Mouse (Mus musculus) MEL (cell line): ENCODE measurements around the gene 1520401A03Rik. TPM values are rescaled to one million over a fixed set of nuclear protein-coding genes. Genes with fewer than 3 reads are reported as not detected.

ENCODE experiments used
- DNase-seq: peaks from one replicate; pipeline ENCODE4 v3.0.0; 2011; ENCODE audit warnings: low read depth, low spot score
- H3K27ac ChIP-seq: 2 replicates; pipeline ENCODE4 v1.5.1; 2012; ENCODE audit warnings: low read depth, mild to moderate bottlenecking, control low read depth, low read length, moderate library complexity; ENCODE audit not compliant: control insufficient read depth
- H3K27me3 ChIP-seq, 2 experiments: fragments of 150-350 bp in 1 of 2; sonication (generic) in 1 of 2; 2 replicates each; pipeline ENCODE4 v1.6.1; 2012; ENCODE audit warnings: low read length in 2 of 2, mild to moderate bottlenecking in 2 of 2, improper control_type of control experiment in 1 of 2, moderate library complexity in 1 of 2; ENCODE audit not compliant: insufficient read depth in 2 of 2, control insufficient read depth in 1 of 2
- H3K36me3 ChIP-seq, 2 experiments: 2 replicates each; pipeline ENCODE4 v1.6.1; 2012 to 2014; ENCODE audit warnings: low read length in 2 of 2, improper control_type of control experiment in 1 of 2, inconsistent platforms in 1 of 2, mild to moderate bottlenecking in 1 of 2; ENCODE audit not compliant: insufficient read depth in 2 of 2, control insufficient read depth in 1 of 2
- H3K4me1 ChIP-seq, 2 experiments: fragments of 150-350 bp in 1 of 2; sonication (generic) in 1 of 2; 2 replicates each; pipeline ENCODE4 v1.6.1; 2012; ENCODE audit warnings: low read length in 2 of 2, improper control_type of control experiment in 1 of 2, mild to moderate bottlenecking in 1 of 2; ENCODE audit not compliant: insufficient read depth in 2 of 2, control insufficient read depth in 1 of 2
- H3K4me3 ChIP-seq, 2 experiments: fragments of 150-350 bp in 1 of 2; sonication (generic) in 1 of 2; 2 replicates each; pipeline ENCODE4 v1.5.1; 2012; ENCODE audit warnings: low read depth in 2 of 2, low read length in 2 of 2, mild to moderate bottlenecking in 2 of 2, moderate library complexity in 2 of 2, control low read depth in 1 of 2, improper control_type of control experiment in 1 of 2; ENCODE audit not compliant: control insufficient read depth in 1 of 2, insufficient read depth in 1 of 2
- H3K79me2 ChIP-seq: 2 replicates; pipeline ENCODE4 v1.6.1; 2012; ENCODE audit warnings: mild to moderate bottlenecking, low read length, moderate library complexity; ENCODE audit not compliant: control insufficient read depth, poor library complexity, insufficient read depth
- H3K9ac ChIP-seq: 2 replicates; pipeline ENCODE4 v1.6.1; 2012; ENCODE audit warnings: low read depth, mild to moderate bottlenecking, control low read depth, low read length, moderate library complexity; ENCODE audit not compliant: control insufficient read depth, poor library complexity, severe bottlenecking
- H3K9me3 ChIP-seq: fragments of 150-350 bp; sonication (generic); replicated peaks from 2 replicates; pipeline ENCODE4 v1.6.1; 2012; ENCODE audit warnings: mild to moderate bottlenecking, low read length, improper control_type of control experiment, moderate library complexity; ENCODE audit not compliant: insufficient read depth
- CHD1 ChIP-seq: IDR thresholded peaks from 2 replicates; pipeline ENCODE4 v1.6.1; 2012; ENCODE audit warnings: low read depth, mild to moderate bottlenecking, inconsistent platforms, low read length, improper control_type of control experiment
- CHD2 ChIP-seq: IDR thresholded peaks from 2 replicates; pipeline ENCODE4 v1.6.1; 2011; ENCODE audit warnings: low read length, improper control_type of control experiment
- CTCF ChIP-seq, 3 experiments: IDR thresholded peaks in 2 of 3; conservative IDR thresholded peaks in 1 of 3; 2 replicates each; pipeline ENCODE4 v1.5.1; 2011 to 2012; ENCODE audit warnings: low read length in 3 of 3, low read depth in 2 of 3, mild to moderate bottlenecking in 2 of 3, improper control_type of control experiment in 1 of 3, inconsistent platforms in 1 of 3, mixed read lengths in 1 of 3, moderate library complexity in 1 of 3; ENCODE audit not compliant: control insufficient read depth in 1 of 3, insufficient read depth in 1 of 3, poor library complexity in 1 of 3, severe bottlenecking in 1 of 3
- E2F4 ChIP-seq: IDR thresholded peaks from 2 replicates; pipeline ENCODE4 v1.6.1; 2011; ENCODE audit warnings: low read depth, low read length, improper control_type of control experiment, borderline replicate concordance
- ELF1 ChIP-seq: IDR thresholded peaks from 2 replicates; pipeline ENCODE4 v1.6.1; 2014; ENCODE audit warnings: low read depth, mild to moderate bottlenecking, inconsistent platforms, low read length, improper control_type of control experiment, moderate library complexity
- EP300 ChIP-seq, 2 experiments: IDR thresholded peaks; 2 replicates each; pipeline ENCODE4 v1.6.1; 2011; ENCODE audit warnings: improper control_type of control experiment in 2 of 2, low read length in 2 of 2, low read depth in 1 of 2, mild to moderate bottlenecking in 1 of 2
- ETS1 ChIP-seq: IDR thresholded peaks from 2 replicates; pipeline ENCODE4 v1.6.1; 2012; ENCODE audit warnings: low read depth, mild to moderate bottlenecking, inconsistent platforms, low read length, improper control_type of control experiment, moderate library complexity
- GABPA ChIP-seq: IDR thresholded peaks from 2 replicates; pipeline ENCODE4 v1.6.1; 2012; ENCODE audit warnings: low read depth, mild to moderate bottlenecking, inconsistent platforms, low read length, improper control_type of control experiment, moderate library complexity
- GATA1 ChIP-seq: IDR thresholded peaks from 2 replicates; pipeline ENCODE4 v1.6.1; 2011; ENCODE audit warnings: low read depth, low read length, improper control_type of control experiment
- HCFC1 ChIP-seq: IDR thresholded peaks from 2 replicates; pipeline ENCODE4 v1.6.1; 2012; ENCODE audit warnings: low read depth, mild to moderate bottlenecking, inconsistent platforms, low read length, improper control_type of control experiment, moderate library complexity
- JUND ChIP-seq: IDR thresholded peaks from 2 replicates; pipeline ENCODE4 v1.6.1; 2011; ENCODE audit warnings: low read depth, mild to moderate bottlenecking, improper control_type of control experiment, low read length
- KAT2A ChIP-seq: conservative IDR thresholded peaks from 2 replicates; pipeline ENCODE4 v1.6.1; 2012; ENCODE audit warnings: low read depth, low read length, improper control_type of control experiment, inconsistent platforms
- MAFK ChIP-seq: IDR thresholded peaks from 2 replicates; pipeline ENCODE4 v1.6.1; 2011; ENCODE audit warnings: low read depth, mild to moderate bottlenecking, low read length, improper control_type of control experiment, borderline replicate concordance
- MAX ChIP-seq: IDR thresholded peaks from 2 replicates; pipeline ENCODE4 v1.6.1; 2011; ENCODE audit warnings: low read length, improper control_type of control experiment
- MAZ ChIP-seq: IDR thresholded peaks from 2 replicates; pipeline ENCODE4 v1.6.1; 2012; ENCODE audit warnings: low read depth, mild to moderate bottlenecking, inconsistent platforms, low read length, improper control_type of control experiment
- MEF2A ChIP-seq: IDR thresholded peaks from 2 replicates; pipeline ENCODE4 v1.6.1; 2014; ENCODE audit warnings: low read depth, mild to moderate bottlenecking, inconsistent platforms, low read length, improper control_type of control experiment; ENCODE audit not compliant: poor library complexity, insufficient replicate concordance, severe bottlenecking; ENCODE audit errors: extremely low read depth
- MXI1 ChIP-seq: IDR thresholded peaks from 2 replicates; pipeline ENCODE4 v1.6.1; 2011; ENCODE audit warnings: mild to moderate bottlenecking, low read depth, low read length, improper control_type of control experiment
- MYB ChIP-seq: IDR thresholded peaks from 2 replicates; pipeline ENCODE4 v1.6.1; 2011; ENCODE audit warnings: mild to moderate bottlenecking, low read depth, low read length, improper control_type of control experiment
- MYC ChIP-seq: IDR thresholded peaks from 2 replicates; pipeline ENCODE4 v1.6.1; 2011; ENCODE audit warnings: low read depth, mild to moderate bottlenecking, low read length, improper control_type of control experiment, moderate library complexity
- NRF1 ChIP-seq: IDR thresholded peaks from 2 replicates; pipeline ENCODE4 v1.6.1; 2014; ENCODE audit warnings: low read depth, mild to moderate bottlenecking, inconsistent platforms, low read length, improper control_type of control experiment, moderate library complexity; ENCODE audit not compliant: poor library complexity, insufficient read depth, severe bottlenecking
- POLR2AphosphoS5 ChIP-seq: IDR thresholded peaks from 2 replicates; pipeline ENCODE4 v1.6.1; 2012; ENCODE audit warnings: low read depth, borderline replicate concordance, mild to moderate bottlenecking, inconsistent platforms, low read length, moderate library complexity, mixed read lengths
- RAD21 ChIP-seq: IDR thresholded peaks from 2 replicates; pipeline ENCODE4 v1.6.1; 2011; ENCODE audit warnings: mild to moderate bottlenecking, low read depth, low read length, improper control_type of control experiment
- RCOR1 ChIP-seq: IDR thresholded peaks from 2 replicates; pipeline ENCODE4 v1.6.1; 2012; ENCODE audit warnings: low read depth, mild to moderate bottlenecking, inconsistent platforms, low read length, improper control_type of control experiment
- SIN3A ChIP-seq: IDR thresholded peaks from 2 replicates; pipeline ENCODE4 v1.6.1; 2012; ENCODE audit warnings: low read length, improper control_type of control experiment, inconsistent platforms
- SMC3 ChIP-seq: IDR thresholded peaks from 2 replicates; pipeline ENCODE4 v1.6.1; 2011; ENCODE audit warnings: low read depth, low read length, improper control_type of control experiment
- TAL1 ChIP-seq: IDR thresholded peaks from 2 replicates; pipeline ENCODE4 v1.6.1; 2012; ENCODE audit warnings: mild to moderate bottlenecking, inconsistent platforms, low read length, moderate library complexity, mixed read lengths
- TBP ChIP-seq: IDR thresholded peaks from 2 replicates; pipeline ENCODE4 v1.8.0; 2011; ENCODE audit warnings: low read depth, low read length, improper control_type of control experiment
- TCF12 ChIP-seq: IDR thresholded peaks from 2 replicates; pipeline ENCODE4 v1.6.1; 2014; ENCODE audit warnings: low read depth, mild to moderate bottlenecking, inconsistent platforms, low read length, improper control_type of control experiment, moderate library complexity
- UBTF ChIP-seq: IDR thresholded peaks from 2 replicates; pipeline ENCODE4 v1.6.1; 2012; ENCODE audit warnings: low read depth, mild to moderate bottlenecking, inconsistent platforms, low read length, improper control_type of control experiment, moderate library complexity, borderline replicate concordance; ENCODE audit not compliant: insufficient read depth
- USF1 ChIP-seq: IDR thresholded peaks from 2 replicates; pipeline ENCODE4 v1.6.1; 2014; ENCODE audit warnings: low read depth, mild to moderate bottlenecking, inconsistent platforms, low read length, improper control_type of control experiment, moderate library complexity
- USF2 ChIP-seq, 2 experiments: IDR thresholded peaks; 2 replicates each; pipeline ENCODE4 v1.6.1; 2011 to 2012; ENCODE audit warnings: improper control_type of control experiment in 2 of 2, low read length in 2 of 2, borderline replicate concordance in 1 of 2, inconsistent platforms in 1 of 2, low read depth in 1 of 2, mild to moderate bottlenecking in 1 of 2; ENCODE audit not compliant: insufficient read depth in 1 of 2
- ZC3H11A ChIP-seq: IDR thresholded peaks from 2 replicates; pipeline ENCODE4 v1.6.1; 2012; ENCODE audit warnings: low read depth, mild to moderate bottlenecking, inconsistent platforms, low read length, improper control_type of control experiment
- ZKSCAN1 ChIP-seq: IDR thresholded peaks from 2 replicates; pipeline ENCODE4 v1.6.1; 2012; ENCODE audit warnings: low read depth, mild to moderate bottlenecking, inconsistent platforms, low read length, improper control_type of control experiment, moderate library complexity
- ZMIZ1 ChIP-seq: IDR thresholded peaks from 2 replicates; pipeline ENCODE4 v1.6.1; 2012; ENCODE audit warnings: low read depth, mild to moderate bottlenecking, inconsistent platforms, low read length, improper control_type of control experiment, moderate library complexity
- ZNF384 ChIP-seq: IDR thresholded peaks from 2 replicates; pipeline ENCODE4 v1.6.1; 2012; ENCODE audit warnings: low read depth, mild to moderate bottlenecking, inconsistent platforms, low read length, improper control_type of control experiment
- polyA plus RNA-seq, 2 experiments: library from polyadenylated mRNA; stranded (reverse) in 1 of 2; unstranded in 1 of 2; fragments of >175 nt in 1 of 2; fragments of >200 nt in 1 of 2; gene quantifications; 2 replicates each; pipeline versions ENCODE4 v1.2.1 to v1.2.4; 2012; ENCODE audit warnings: low replicate concordance in 2 of 2, low read depth in 1 of 2; ENCODE audit not compliant: insufficient read length in 2 of 2, insufficient read depth in 1 of 2, missing spikeins in 1 of 2
- total RNA-seq: library from RNA; depleted of rRNA; stranded (reverse); fragments of 300-350 nt; gene quantifications from 2 replicates; pipeline ENCODE4 v1.2.3, GENCODE M21; 2012

1520401A03Rik gene
- total and polyA plus RNA-seq, 3 experiments: not detected

GRCm38 (mm10) chr17:23725999-23726757, 3.6 kb upstream of the 1520401A03Rik start, which contains the start of gene Pkmyt1:
Pkmyt1 (plus strand) TSS chr17:23726336.
- H3K9ac ChIP-seq: peak within 1 kb of the TSS; percentile 99
- H3K27ac ChIP-seq: peak within 1 kb of the TSS; percentile 77
- peaks cover 0 to 16% of the 10 kb centered on the region in 2 experiments; a peak in 2 of 4 replicates for H3K36me3 ChIP-seq
- peak within 1 kb of the TSS; percentile 75 to 90 for H3K4me3 ChIP-seq
- no peaks in the 10 kb centered on the region for H3K9me3 ChIP-seq
- H3K27me3 ChIP-seq: no peaks in the 10 kb centered on the region
- H3K4me1 ChIP-seq: peaks cover 2 to 21% of the 10 kb centered on the region in 2 experiments; a peak in 3 of 4 replicates
- peak; percentile 95 for DNase-seq
- peaks cover 8% of the 10 kb centered on the region for H3K79me2 ChIP-seq
- TF ChIP-seq ZC3H11A (no peak), CTCF (IDR thresholded peaks at IDR 0.05 in 2 of 3, conservative IDR thresholded peaks at IDR 0.05 in 1 of 3; ENCODE audit: control insufficient read depth in 1 of 3, insufficient read depth in 1 of 3, low read depth in 2 of 3, low read length in 3 of 3, poor library complexity in 1 of 3, severe bottlenecking in 1 of 3) (no peak), KAT2A (no peak; the same call in 1 of the 2 replicates), EP300 (IDR thresholded peaks at IDR 0.05; ENCODE audit: low read depth in 1 of 2, low read length in 2 of 2) (no peak), HCFC1 (no peak; the same call in 1 of the 2 replicates), MAX (peak; percentile 31; the same call in 1 of the 2 replicates), GABPA (no peak), MYB (no peak), MXI1 (no peak; the same call in 1 of the 2 replicates), USF2 (IDR thresholded peaks at IDR 0.05; ENCODE audit: borderline replicate concordance in 1 of 2, insufficient read depth in 1 of 2, low read depth in 1 of 2, low read length in 2 of 2) (no peak), RCOR1 (no peak), MAZ (no peak), TCF12 (peak; percentile 12; the same call in 1 of the 2 replicates), RAD21 (no peak), TAL1 (no peak), POLR2AphosphoS5 (no peak), ZKSCAN1 (no peak), CHD1 (no peak), ELF1 (no peak), GATA1 (no peak), SMC3 (no peak), TBP (peak; percentile 67; the same call in 1 of the 2 replicates), USF1 (peak; percentile 29; the same call in 1 of the 2 replicates), CHD2 (no peak), SIN3A (peak; percentile 17; the same call in 1 of the 2 replicates), NRF1 (peak; percentile 94), MYC (0 out of 2 replicates have a peak, but pooled peaks have one; percentile 6), ZNF384 (no peak), E2F4 (peak; percentile 70; the same call in 1 of the 2 replicates), MEF2A (no peak), UBTF (no peak), ZMIZ1 (no peak; the same call in 1 of the 2 replicates), MAFK (no peak), ETS1 (no peak), JUND (no peak)
